Mouse (Mus musculus) liver, postnatal 0 days (tissue): ENCODE results near the gene Pola2. TPM values are rescaled to one million over a fixed set of nuclear protein-coding genes. Genes with fewer than 3 reads are reported as not detected.

Experiments used
- ATAC-seq: fragments of 200-750 bp; cut with Nextera tagmentation; 2 replicates; pipeline ENCODE4 v1.8.0; 2017; ENCODE audit warnings: mild to moderate bottlenecking, moderate library complexity
- DNase-seq: peaks from one replicate; pipeline ENCODE4 v3.0.0-alpha.2; 2016
- H3K27ac ChIP-seq: fragments of 300-500 bp; sonication (generic); 2 replicates; pipeline ENCODE4 v1.5.1; 2014; ENCODE audit warnings: antibody characterized with exemption, moderate library complexity, mild to moderate bottlenecking, low read depth
- H3K27me3 ChIP-seq: fragments of 300-500 bp; sonication (generic); 2 replicates; pipeline ENCODE4 v1.6.1; 2014; ENCODE audit warnings: low read length, control low read depth, mixed read lengths; ENCODE audit not compliant: insufficient read depth
- H3K36me3 ChIP-seq: fragments of 300-500 bp; sonication (generic); replicated peaks from 2 replicates; pipeline ENCODE4 v1.6.1; 2014; ENCODE audit warnings: mild to moderate bottlenecking, control low read depth, low read length, moderate library complexity, mixed read lengths; ENCODE audit not compliant: insufficient read depth
- H3K4me1 ChIP-seq: fragments of 300-500 bp; sonication (generic); 2 replicates; pipeline ENCODE4 v1.6.1; 2014; ENCODE audit warnings: antibody characterized with exemption, mild to moderate bottlenecking, control low read depth; ENCODE audit not compliant: insufficient read depth
- H3K4me2 ChIP-seq: fragments of 300-500 bp; sonication (generic); 2 replicates; pipeline ENCODE4 v1.6.1; 2014; ENCODE audit warnings: low read depth, mild to moderate bottlenecking, low read length, moderate library complexity, mixed read lengths
- H3K4me3 ChIP-seq: fragments of 300-500 bp; sonication (generic); 2 replicates; pipeline ENCODE4 v1.5.1; 2014; ENCODE audit warnings: low read depth, low read length
- H3K9ac ChIP-seq: fragments of 300-500 bp; sonication (generic); replicated peaks from 2 replicates; pipeline ENCODE4 v1.6.1; 2014; ENCODE audit warnings: mild to moderate bottlenecking, moderate library complexity
- H3K9me3 ChIP-seq: fragments of 300-500 bp; sonication (generic); 2 replicates; pipeline ENCODE4 v1.6.1; 2016; ENCODE audit warnings: mild to moderate bottlenecking, control low read depth, low read length, mixed read lengths
- CTCF ChIP-seq: sonication (generic); IDR thresholded peaks from 2 replicates; pipeline ENCODE4 v1.5.1; 2016; ENCODE audit warnings: antibody characterized with exemption, low read depth
- EP300 ChIP-seq: IDR thresholded peaks from 2 replicates; pipeline ENCODE4 v1.6.1; 2016; ENCODE audit warnings: antibody characterized with exemption, low read depth, mild to moderate bottlenecking
- WGBS: fragments of 180-500 bp; shearing (Covaris S2); extraction: QIAGEN DNeasy Blood & Tissue Kit; methylation state at CpG from one replicate; pipeline ENCODE4 v1.1.7; 2014; ENCODE audit not compliant: insufficient replicate concordance; 5-methylcytosine and 5-hydroxymethylcytosine counted together
- polyA plus RNA-seq: library from polyadenylated mRNA; unstranded; fragments of >200 nt; fragmentation: Nextera tagmentation; extraction: Ambion mirVana; gene quantifications from 2 replicates; pipeline ENCODE4 v1.2.1, GENCODE M21; 2015

The Pola2 gene
- 19.2 and 21.5 TPM in 2 replicates for polyA plus RNA-seq

- TF ChIP-seq EP300, result no peak
- TF ChIP-seq CTCF, result peak; percentile 23; the same call in 1 of the 2 replicates
- Histone ChIP-seq H3K36me3 (peaks cover 12% of the 10 kb centered on the region), H3K27me3 (no peaks in the 10 kb centered on the region), H3K9ac (peak within 1 kb of the TSS; percentile 85), H3K4me1 (peaks cover 36% of the 10 kb centered on the region), H3K9me3 (no peaks in the 10 kb centered on the region), H3K4me3 (peak within 1 kb of the TSS; percentile 83), H3K27ac (peak within 1 kb of the TSS; percentile 75), H3K4me2 (peak within 1 kb of the TSS; percentile 89)
- ATAC-seq (peak; percentile 81), DNase-seq (peak; percentile 91)
- under 1% methylated on average over 50 of the region's 50 CpGs for WGBS
Observed at GRCm38 (mm10) chr19:5963883-5964562, at the start of gene Pola2. Pola2 (minus strand) TSS chr19:5964202.

DNA sequence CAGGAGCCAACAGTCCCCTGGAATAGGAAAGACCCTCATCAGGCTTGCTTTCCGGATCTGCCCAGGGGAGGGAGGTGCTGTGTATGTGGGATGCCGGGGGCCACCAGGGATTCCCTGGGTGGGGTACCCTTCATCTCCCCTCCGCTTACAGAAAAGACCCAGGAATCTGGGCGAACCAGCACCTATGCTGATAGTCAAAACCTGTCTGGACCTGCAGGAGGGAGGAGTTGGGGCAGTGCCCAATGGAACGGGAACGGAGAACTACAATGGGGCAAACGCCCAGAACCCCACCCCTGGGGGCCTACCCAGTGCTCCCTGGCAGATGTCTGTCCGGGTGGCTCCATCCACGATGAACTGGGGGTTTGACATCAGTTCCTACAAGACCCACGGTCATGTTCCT lies 49.7 kb upstream of the Pola2 start:
- ATAC-seq (no peak), DNase-seq (no peak)
- H3K4me3 ChIP-seq, result peak overlapping the region; percentile 66
- no peak overlapping the region for H3K9ac ChIP-seq
- no peaks in the 10 kb centered on the region for H3K9me3 ChIP-seq
- TF ChIP-seq EP300, result no peak
- no peak for TF ChIP-seq CTCF
- no peaks in the 10 kb centered on the region for H3K27me3 ChIP-seq
- peak overlapping the region; percentile 93 for H3K4me2 ChIP-seq
- 84% methylated on average over 10 of the region's 10 CpGs for WGBS
- peaks cover 33% of the 10 kb centered on the region for H3K4me1 ChIP-seq
- no peak overlapping the region for H3K27ac ChIP-seq
- peaks cover 20% of the 10 kb centered on the region for H3K36me3 ChIP-seq

GRCm38 (mm10) chr19:6009137-6009536 lies 45.1 kb upstream of the Pola2 start:
- 90% methylated on average over 8 of the region's 8 CpGs for WGBS
- ATAC-seq, result no peak

GRCm38 (mm10) chr19:6007013-6007412 lies 43.0 kb upstream of the Pola2 start:
- Histone ChIP-seq H3K4me3 (no peak overlapping the region), H3K9ac (no peak overlapping the region), H3K4me1 (no peaks in the 10 kb centered on the region), H3K4me2 (no peak overlapping the region), H3K27ac (no peak overlapping the region), H3K9me3 (no peaks in the 10 kb centered on the region), H3K27me3 (no peaks in the 10 kb centered on the region), H3K36me3 (peaks cover 42% of the 10 kb centered on the region)
- no peak for DNase-seq
- ATAC-seq, result no peak
- 92% methylated on average over 13 of the region's 13 CpGs for WGBS
- no peak for TF ChIP-seq EP300
- no peak for TF ChIP-seq CTCF

More at GRCm38 (mm10) chr19:6009137-6009536, 45.1 kb upstream of the Pola2 start:
- H3K4me3 ChIP-seq, result no peak overlapping the region
- H3K9ac ChIP-seq, result no peak overlapping the region
- TF ChIP-seq EP300 (no peak), CTCF (no peak)
- no peak for DNase-seq
- H3K9me3 ChIP-seq, result no peaks in the 10 kb centered on the region
- H3K27ac ChIP-seq, result no peak overlapping the region
- H3K4me2 ChIP-seq, result no peak overlapping the region
- H3K27me3 ChIP-seq, result no peaks in the 10 kb centered on the region
- H3K36me3 ChIP-seq, result peaks cover 42% of the 10 kb centered on the region
- H3K4me1 ChIP-seq, result peaks cover 6% of the 10 kb centered on the region

GRCm38 (mm10) chr19:6005541-6005940 lies 41.5 kb upstream of the Pola2 start:
- Histone ChIP-seq H3K9me3 (no peaks in the 10 kb centered on the region), H3K27ac (no peak overlapping the region), H3K4me1 (no peaks in the 10 kb centered on the region), H3K4me3 (no peak overlapping the region), H3K27me3 (no peaks in the 10 kb centered on the region), H3K4me2 (no peak overlapping the region), H3K36me3 (peaks cover 41% of the 10 kb centered on the region), H3K9ac (no peak overlapping the region)
- ATAC-seq (no peak), DNase-seq (no peak)
- TF ChIP-seq EP300 (no peak), CTCF (no peak)
- WGBS, result 74% methylated on average over 11 of the region's 11 CpGs

DNA sequence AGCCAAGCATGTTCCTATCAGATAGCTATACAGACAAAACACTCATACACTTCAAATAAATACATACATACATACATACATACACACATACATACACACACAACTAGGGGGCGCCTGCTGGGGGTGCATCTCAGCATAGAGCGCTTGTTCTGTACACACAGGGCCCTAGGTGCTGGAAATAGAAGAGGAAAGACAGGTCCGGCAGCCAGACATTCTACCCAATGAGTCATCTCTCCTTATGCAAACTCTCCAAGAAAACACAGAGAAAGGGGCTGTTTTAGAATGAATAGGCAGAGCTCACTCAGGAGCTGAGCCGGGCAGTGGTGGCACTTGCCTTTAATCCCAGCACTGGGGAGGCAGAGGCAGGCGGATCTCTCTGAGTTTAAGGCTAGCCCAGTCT lies 36.0 kb upstream of the Pola2 start:
- Histone ChIP-seq H3K4me1 (no peaks in the 10 kb centered on the region), H3K4me3 (no peak overlapping the region), H3K27ac (no peak overlapping the region), H3K36me3 (peaks cover 35% of the 10 kb centered on the region), H3K27me3 (no peaks in the 10 kb centered on the region), H3K9me3 (no peaks in the 10 kb centered on the region), H3K4me2 (no peak overlapping the region), H3K9ac (no peak overlapping the region)
- no peak for DNase-seq
- no peak for ATAC-seq
- 75% methylated on average over 5 of the region's 5 CpGs for WGBS
- TF ChIP-seq CTCF, result no peak
